Mouse (Mus musculus) liver, adult 2 months (tissue): ENCODE data around the gene Plxna4.

Experiments
- CTCF ChIP-seq: fragments of 200-500 bp; IDR thresholded peaks from 2 replicates; pipeline ENCODE4 v1.5.1; 2011; ENCODE audit warnings: low read depth, low read length, control low read depth
- POLR2A ChIP-seq: fragments of 200-500 bp; IDR thresholded peaks from 2 replicates; pipeline ENCODE4 v1.6.1; 2011; ENCODE audit warnings: low read length, control low read depth; ENCODE audit not compliant: insufficient read depth; ENCODE audit errors: extremely low read depth

- TF ChIP-seq CTCF (no peak), POLR2A (no peak)
These were observed 230.5 kb downstream of the Plxna4 start for GRCm38 (mm10) chr6:32357497-32357896.
